Mouse (Mus musculus) stomach, embryonic 14.5 days (tissue): ENCODE measurements around the gene Aff1. TPM values are rescaled to one million over a fixed set of nuclear protein-coding genes. Genes with fewer than 3 reads are reported as not detected.

Experiments used
- ATAC-seq: fragments of 200-750 bp; cut with Nextera tagmentation; 2 replicates; pipeline ENCODE4 v1.8.0; 2017; ENCODE audit warnings: low read depth, moderate TSS enrichment; ENCODE audit not compliant: insufficient number of reproducible peaks, insufficient read depth, low FRiP score
- H3K27ac ChIP-seq: fragments of 300-500 bp; sonication (generic); 2 replicates; pipeline ENCODE4 v1.5.1; 2014; ENCODE audit warnings: mild to moderate bottlenecking, low read length, moderate library complexity, mixed read lengths
- H3K27me3 ChIP-seq: fragments of 300-500 bp; sonication (generic); 2 replicates; pipeline ENCODE4 v1.6.1; 2014; ENCODE audit warnings: low read length, control low read depth, mixed read lengths; ENCODE audit not compliant: control insufficient read depth, insufficient read depth
- H3K36me3 ChIP-seq: fragments of 300-500 bp; sonication (generic); 2 replicates; pipeline ENCODE4 v1.6.1; 2014; ENCODE audit warnings: mild to moderate bottlenecking, control low read depth, low read length, moderate library complexity, mixed read lengths; ENCODE audit not compliant: control insufficient read depth, insufficient read depth
- H3K4me1 ChIP-seq: fragments of 300-500 bp; sonication (generic); 2 replicates; pipeline ENCODE4 v1.6.1; 2014; ENCODE audit warnings: low read length, control low read depth, mixed read lengths; ENCODE audit not compliant: control insufficient read depth, insufficient read depth
- H3K4me2 ChIP-seq: fragments of 300-500 bp; sonication (generic); replicated peaks from 2 replicates; pipeline ENCODE4 v1.6.1; 2014; ENCODE audit warnings: low read depth, low read length, control low read depth
- H3K4me3 ChIP-seq: fragments of 300-500 bp; sonication (generic); 2 replicates; pipeline ENCODE4 v1.5.1; 2014; ENCODE audit warnings: low read depth, low read length, control low read depth
- H3K9ac ChIP-seq: fragments of 300-500 bp; sonication (generic); replicated peaks from 2 replicates; pipeline ENCODE4 v1.6.1; 2014; ENCODE audit warnings: low read depth, mild to moderate bottlenecking, control low read depth, low read length, moderate library complexity, mixed read lengths
- H3K9me3 ChIP-seq: fragments of 300-500 bp; sonication (generic); 2 replicates; pipeline ENCODE4 v1.6.1; 2016; ENCODE audit warnings: low read depth, low read length, control low read depth; ENCODE audit not compliant: control insufficient read depth
- WGBS: fragments of 180-500 bp; shearing (Covaris S2); extraction: QIAGEN DNeasy Blood & Tissue Kit; methylation state at CpG from one replicate; pipeline ENCODE4 v1.1.7; 2014; 5-methylcytosine and 5-hydroxymethylcytosine counted together
- polyA plus RNA-seq: library from polyadenylated mRNA; unstranded; fragments of >200 nt; fragmentation: Nextera tagmentation; extraction: Ambion mirVana; gene quantifications from 2 replicates; pipeline ENCODE4 v1.2.1, GENCODE M21; 2014

Aff1 gene
- polyA plus RNA-seq, 1 experiment from 2014 or later: 5.9 TPM

DNA sequence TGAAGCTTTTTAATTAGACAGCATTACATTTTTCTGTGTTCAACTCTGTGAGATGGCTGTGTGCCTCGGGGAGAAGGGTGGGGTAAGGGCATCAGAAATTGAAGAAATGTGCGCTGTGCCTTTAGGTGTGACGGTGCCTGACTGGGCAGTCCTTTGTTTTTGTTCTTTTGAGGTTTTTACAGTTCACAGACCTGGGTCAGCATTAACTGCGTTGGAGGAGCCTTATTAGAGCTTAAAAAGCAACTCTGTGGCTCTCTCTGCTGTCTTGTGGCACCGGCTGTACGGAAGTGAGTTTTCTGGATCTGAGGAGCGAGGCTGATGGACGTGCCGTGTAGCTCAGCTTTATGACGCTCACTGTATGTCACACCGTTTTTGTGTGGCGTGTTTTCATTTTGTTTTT is 137.0 kb downstream of the Aff1 start:
- no peak overlapping the region for H3K9ac ChIP-seq
- H3K4me2 ChIP-seq: no peak overlapping the region
- no peaks in the 10 kb centered on the region for H3K27me3 ChIP-seq
- H3K9me3 ChIP-seq: no peaks in the 10 kb centered on the region
- no peaks in the 10 kb centered on the region for H3K4me1 ChIP-seq
- H3K4me3 ChIP-seq: no peak overlapping the region
- H3K36me3 ChIP-seq: peaks cover 4% of the 10 kb centered on the region; the same call in 1 of the 2 replicates
- no peak overlapping the region for H3K27ac ChIP-seq
- 84% methylated on average over 12 of the region's 12 CpGs for WGBS
- ATAC-seq: no peak

DNA sequence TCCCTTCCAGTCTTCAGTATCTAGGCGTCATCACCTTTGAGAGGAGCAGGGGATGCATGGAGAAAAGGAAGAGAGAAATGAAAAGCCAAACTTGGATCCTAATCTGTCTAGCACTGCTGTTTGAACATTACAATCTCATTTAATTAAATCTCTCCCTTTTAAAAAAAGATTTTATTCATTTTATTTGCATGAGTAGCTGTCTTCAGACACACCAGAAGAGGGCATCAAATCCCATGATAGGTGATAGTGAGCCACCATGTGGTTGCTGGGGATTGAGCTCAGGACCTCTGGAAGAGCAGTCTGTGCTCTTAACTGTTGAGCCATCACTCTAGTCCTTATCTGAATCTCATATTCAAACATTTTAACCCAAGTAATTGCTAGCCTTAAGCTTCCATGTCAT is 138.7 kb downstream of the Aff1 start:
- Histone ChIP-seq H3K4me1 (no peaks in the 10 kb centered on the region), H3K36me3 (peaks cover 4% of the 10 kb centered on the region; the same call in 1 of the 2 replicates), H3K9ac (no peak overlapping the region), H3K4me3 (no peak overlapping the region), H3K27ac (no peak overlapping the region), H3K27me3 (no peaks in the 10 kb centered on the region), H3K9me3 (no peaks in the 10 kb centered on the region), H3K4me2 (no peak overlapping the region)
- WGBS: 91% methylated on average over 1 of the region's 1 CpGs
- ATAC-seq: no peak

DNA sequence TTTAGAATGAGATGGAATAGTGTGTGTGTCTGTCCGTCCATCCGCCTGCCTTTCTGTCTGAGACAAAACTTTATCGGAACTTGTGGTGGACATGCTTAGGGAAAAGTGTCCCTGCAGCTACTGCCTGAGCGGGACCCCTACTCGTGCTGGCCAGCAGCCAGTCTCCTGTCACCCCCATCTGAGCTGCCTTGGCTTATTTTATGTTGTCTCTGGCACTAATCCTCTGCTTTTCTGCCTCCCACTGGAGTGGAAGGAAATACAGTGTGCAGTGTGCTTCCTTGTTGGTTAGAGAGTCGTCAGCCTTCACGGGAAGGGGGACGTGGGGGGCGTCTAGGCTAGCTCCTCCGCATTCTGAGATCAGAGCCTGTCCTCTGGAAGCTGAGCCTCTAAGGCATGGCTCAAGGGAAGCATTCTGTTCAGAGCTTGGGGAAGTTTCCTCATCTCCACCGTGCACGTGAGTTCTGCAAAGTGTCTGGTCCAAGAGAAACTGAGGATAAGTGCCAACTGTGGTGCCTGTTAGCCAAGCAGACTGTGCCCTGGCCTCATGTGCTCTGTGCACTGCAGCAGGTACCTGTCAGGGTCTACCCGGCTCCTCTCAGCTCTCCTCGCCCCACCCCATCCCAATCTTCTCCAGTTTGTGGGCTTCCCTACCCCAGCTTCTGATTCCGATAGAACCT is 143.4 kb downstream of the Aff1 start:
- Histone ChIP-seq H3K4me2 (no peak overlapping the region), H3K27me3 (no peaks in the 10 kb centered on the region), H3K36me3 (peaks cover 4% of the 10 kb centered on the region; the same call in 1 of the 2 replicates), H3K4me1 (no peaks in the 10 kb centered on the region), H3K9me3 (no peaks in the 10 kb centered on the region), H3K9ac (no peak overlapping the region), H3K4me3 (no peak overlapping the region), H3K27ac (no peak overlapping the region)
- WGBS: 79% methylated on average over 15 of the region's 15 CpGs
- no peak for ATAC-seq

DNA sequence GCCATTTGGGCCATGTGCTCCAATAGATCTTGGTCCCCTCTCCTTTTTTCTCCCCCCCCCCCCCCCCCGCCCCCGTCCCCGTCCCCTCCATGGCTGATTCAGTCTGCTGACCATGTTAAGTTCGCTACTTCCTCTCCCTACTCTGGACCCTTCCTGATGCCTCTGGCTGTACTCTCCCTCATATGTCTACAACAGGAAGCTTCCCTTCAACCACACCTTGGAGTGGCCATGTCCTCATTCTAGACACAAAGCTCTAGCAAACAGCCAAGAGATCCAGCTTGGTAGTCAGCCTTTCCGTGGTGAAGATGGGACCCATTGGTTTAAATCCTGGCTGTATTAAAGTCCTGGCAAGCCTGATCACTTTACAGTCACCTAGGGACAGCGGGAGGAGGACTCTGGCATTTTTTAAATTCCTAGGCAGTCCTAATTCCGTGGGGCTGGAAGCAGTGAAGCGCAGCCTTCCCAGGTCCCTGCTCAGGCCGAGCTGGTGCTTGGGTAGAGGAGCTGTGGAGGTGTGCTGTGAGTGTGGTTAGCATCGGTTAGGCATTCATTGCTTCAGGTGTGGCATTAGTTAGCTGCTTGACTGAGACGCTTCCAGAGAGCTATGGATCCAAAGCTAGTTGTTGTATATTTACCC is 144.1 kb downstream of the Aff1 start:
- Histone ChIP-seq H3K4me1 (no peaks in the 10 kb centered on the region), H3K9me3 (no peaks in the 10 kb centered on the region), H3K27ac (no peak overlapping the region), H3K4me3 (no peak overlapping the region), H3K4me2 (no peak overlapping the region), H3K27me3 (no peaks in the 10 kb centered on the region), H3K9ac (no peak overlapping the region), H3K36me3 (peaks cover 4% of the 10 kb centered on the region; the same call in 1 of the 2 replicates)
- no peak for ATAC-seq
- 71% methylated on average over 10 of the region's 11 CpGs for WGBS

DNA sequence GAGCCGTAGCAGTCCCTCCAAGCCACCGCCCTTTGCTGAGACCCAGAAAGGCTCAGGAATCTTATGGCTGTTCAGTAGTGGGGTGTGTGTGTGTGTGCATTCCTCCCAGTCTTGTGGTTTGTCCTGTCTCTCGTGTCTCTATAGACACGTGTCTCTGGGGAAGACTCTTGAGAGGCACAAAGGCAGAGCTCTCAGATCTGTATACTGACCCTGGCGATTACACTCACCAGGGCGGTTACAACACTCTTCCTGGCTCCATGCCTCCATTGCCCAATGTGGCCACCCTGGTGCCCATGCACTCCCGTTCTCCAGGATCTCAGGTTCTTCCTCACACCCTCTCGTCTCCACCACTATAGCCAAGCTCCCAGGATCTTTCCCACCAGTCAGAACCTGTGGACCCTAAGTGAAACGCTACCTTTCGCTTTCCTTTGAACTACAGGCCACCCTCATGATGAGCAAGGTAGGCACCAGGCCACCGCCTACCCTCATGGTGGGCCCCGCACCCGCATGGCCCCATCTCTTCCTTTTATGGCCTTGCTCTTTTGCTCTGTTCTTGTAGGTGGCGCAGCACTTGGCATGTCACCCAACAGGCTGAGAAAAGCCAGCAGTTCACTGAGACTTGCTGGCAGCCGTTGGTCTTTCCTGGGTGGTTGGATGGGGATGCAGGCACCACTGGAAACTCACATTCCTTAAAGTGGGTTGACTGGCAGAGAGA is 146.5 kb downstream of the Aff1 start:
- Histone ChIP-seq H3K4me3 (no peak overlapping the region), H3K27ac (no peak overlapping the region), H3K36me3 (peaks cover 4% of the 10 kb centered on the region; the same call in 1 of the 2 replicates), H3K4me2 (no peak overlapping the region), H3K9ac (no peak overlapping the region), H3K27me3 (no peaks in the 10 kb centered on the region), H3K4me1 (no peaks in the 10 kb centered on the region), H3K9me3 (no peaks in the 10 kb centered on the region)
- ATAC-seq: no peak
- 86% methylated on average over 15 of the region's 15 CpGs for whole genome bisulfite sequencing

DNA sequence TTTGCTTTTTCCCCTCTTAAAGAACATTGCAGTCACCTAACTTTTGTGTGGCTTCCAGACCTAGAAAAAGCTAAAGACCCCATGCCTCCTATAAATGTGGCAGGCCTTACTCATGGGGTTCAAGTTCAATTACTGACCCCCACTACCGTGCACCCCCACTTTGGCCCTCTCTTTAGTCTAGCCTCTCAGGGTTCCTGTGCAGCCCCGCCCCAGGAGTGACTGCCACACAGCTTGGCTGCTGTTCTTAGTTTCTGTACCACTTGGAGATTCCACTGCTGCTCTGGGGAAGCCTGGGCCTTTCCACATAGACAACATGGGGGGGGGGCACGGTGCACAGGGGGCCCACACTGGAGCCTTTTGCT is 147.1 kb downstream of the Aff1 start:
- 70% methylated on average over 3 of the region's 3 CpGs for WGBS
- Histone ChIP-seq H3K4me1 (no peaks in the 10 kb centered on the region), H3K9me3 (no peaks in the 10 kb centered on the region), H3K27me3 (no peaks in the 10 kb centered on the region), H3K9ac (no peak overlapping the region), H3K4me2 (no peak overlapping the region), H3K27ac (no peak overlapping the region), H3K36me3 (no peaks in the 10 kb centered on the region; the same call in 1 of the 2 replicates), H3K4me3 (no peak overlapping the region)
- ATAC-seq: no peak

DNA sequence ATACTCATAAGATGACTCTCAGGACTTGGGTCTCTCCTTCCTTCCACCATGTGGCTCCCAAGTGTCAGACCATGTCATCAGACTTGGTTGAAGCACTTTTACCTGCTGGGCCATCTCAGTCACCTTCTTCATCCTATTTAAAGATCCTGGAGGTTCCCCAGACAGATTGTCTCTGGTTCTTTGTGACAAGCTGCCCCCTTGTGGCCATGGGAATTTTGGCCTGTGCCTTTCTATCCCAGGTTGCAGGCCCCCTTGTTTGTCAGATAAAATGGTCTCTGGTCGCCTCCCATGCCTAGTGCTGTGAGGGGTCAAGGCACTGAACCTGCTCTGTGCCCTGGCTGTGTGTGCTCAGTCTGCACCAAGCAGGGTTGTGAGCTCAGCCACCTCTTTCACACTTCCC is 151.8 kb downstream of the Aff1 start:
- ATAC-seq: no peak
- H3K36me3 ChIP-seq: no peaks in the 10 kb centered on the region; the same call in 1 of the 2 replicates

DNA sequence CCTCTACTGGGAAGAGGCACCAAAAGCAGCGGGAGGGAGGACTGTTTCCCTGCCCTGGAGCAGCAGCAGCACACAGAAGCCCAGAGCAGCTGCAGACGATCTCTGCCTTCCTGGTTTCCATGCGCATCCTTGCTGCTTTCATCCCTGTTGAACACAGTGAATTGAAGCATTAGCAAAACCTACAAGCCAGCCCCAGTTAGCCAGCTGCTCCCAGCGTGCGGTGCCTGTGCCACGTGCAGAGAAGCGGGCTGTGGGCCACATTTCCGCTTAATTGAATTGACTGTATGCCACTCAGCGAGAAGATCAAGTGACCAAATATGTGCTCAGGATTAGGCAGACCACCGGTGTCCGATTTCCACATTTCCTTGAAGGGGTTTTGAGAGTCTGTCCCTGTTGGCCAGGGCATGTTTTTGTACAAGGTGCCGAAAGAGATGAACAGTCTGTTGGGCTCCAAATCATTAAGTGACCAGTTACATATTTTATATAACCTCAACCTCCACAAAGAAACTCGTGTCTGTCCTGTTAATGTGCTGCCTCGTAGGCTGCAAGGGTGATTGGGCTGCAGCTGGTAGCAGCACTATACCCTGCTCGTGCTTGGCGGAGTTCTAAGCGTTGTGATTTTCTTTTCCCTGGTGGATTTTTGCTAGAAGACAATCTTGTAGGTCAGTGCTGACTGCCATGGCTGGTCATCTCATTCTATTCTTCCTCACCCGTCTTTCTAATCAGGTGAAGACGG is 153.4 kb downstream of the Aff1 start:
- ATAC-seq: no peak
- no peak overlapping the region for H3K27ac ChIP-seq
- no peak overlapping the region for H3K4me2 ChIP-seq
- H3K4me1 ChIP-seq: no peaks in the 10 kb centered on the region
- H3K4me3 ChIP-seq: no peak overlapping the region
- WGBS: 73% methylated on average over 19 of the region's 19 CpGs
- no peaks in the 10 kb centered on the region for H3K27me3 ChIP-seq
- H3K9me3 ChIP-seq: no peaks in the 10 kb centered on the region
- H3K9ac ChIP-seq: no peak overlapping the region
- H3K36me3 ChIP-seq: peaks cover 10% of the 10 kb centered on the region

More for the DNA sequence above, 151.8 kb downstream of the Aff1 start:
- Histone ChIP-seq H3K4me2 (no peak overlapping the region), H3K27me3 (no peaks in the 10 kb centered on the region), H3K9me3 (no peaks in the 10 kb centered on the region), H3K9ac (no peak overlapping the region), H3K4me1 (no peaks in the 10 kb centered on the region), H3K27ac (no peak overlapping the region), H3K4me3 (no peak overlapping the region)
- 54% methylated on average over 1 of the region's 1 CpGs for WGBS
